Mouse (Mus musculus) embryonic facial prominence, embryonic 15.5 days (tissue): ENCODE data around the gene Fam49a. TPM values are rescaled to one million over a fixed set of nuclear protein-coding genes. Genes with fewer than 3 reads are reported as not detected.

ENCODE experiments used
- ATAC-seq: fragments of 200-750 bp; cut with Nextera tagmentation; 2 replicates; pipeline ENCODE4 v1.8.0; 2017; ENCODE audit warnings: low read depth, moderate TSS enrichment; ENCODE audit not compliant: insufficient number of reproducible peaks, low FRiP score, low TSS enrichment
- H3K27ac ChIP-seq: fragments of 300-500 bp; sonication (generic); replicated peaks from 2 replicates; pipeline ENCODE4 v1.5.1; 2015; ENCODE audit warnings: mild to moderate bottlenecking, inconsistent platforms
- H3K27me3 ChIP-seq: fragments of 300-500 bp; sonication (generic); 2 replicates; pipeline ENCODE4 v1.6.1; 2015; ENCODE audit warnings: inconsistent platforms
- H3K36me3 ChIP-seq: fragments of 300-500 bp; sonication (generic); 2 replicates; pipeline ENCODE4 v1.6.1; 2015; ENCODE audit warnings: mild to moderate bottlenecking, inconsistent platforms
- H3K4me1 ChIP-seq: fragments of 300-500 bp; sonication (generic); 2 replicates; pipeline ENCODE4 v1.6.1; 2015; ENCODE audit warnings: inconsistent platforms
- H3K4me2 ChIP-seq: fragments of 300-500 bp; sonication (generic); replicated peaks from 2 replicates; pipeline ENCODE4 v1.6.1; 2015; ENCODE audit warnings: mild to moderate bottlenecking, inconsistent platforms
- H3K4me3 ChIP-seq: fragments of 300-500 bp; sonication (generic); replicated peaks from 2 replicates; pipeline ENCODE4 v1.5.1; 2015; ENCODE audit warnings: mild to moderate bottlenecking, inconsistent platforms
- H3K9ac ChIP-seq: fragments of 300-500 bp; sonication (generic); 2 replicates; pipeline ENCODE4 v1.6.1; 2015; ENCODE audit warnings: inconsistent platforms
- H3K9me3 ChIP-seq: fragments of 300-500 bp; sonication (generic); replicated peaks from 2 replicates; pipeline ENCODE4 v1.6.1; 2016; ENCODE audit warnings: inconsistent platforms
- WGBS: fragments of 180-500 bp; shearing (Covaris S2); methylation state at CpG from one replicate; pipeline ENCODE4 v1.1.7; 2015; 5-methylcytosine and 5-hydroxymethylcytosine counted together
- polyA plus RNA-seq: library from polyadenylated mRNA; unstranded; fragments of >200 nt; fragmentation: Nextera tagmentation; extraction: Ambion mirVana; gene quantifications from 2 replicates; pipeline ENCODE4 v1.2.1, GENCODE M21; 2015

The Fam49a gene
- polyA plus RNA-seq, 1 experiment from 2014 or later = 12.0 TPM

- H3K36me3 ChIP-seq = no peaks in the 10 kb centered on the region
- no peak for ATAC-seq
- WGBS = 2% methylated on average over 2 of the region's 2 CpGs
- no peak overlapping the region for H3K4me3 ChIP-seq
- peak overlapping the region; percentile 74; the same call in 1 of the 2 replicates for H3K4me2 ChIP-seq
- no peak overlapping the region for H3K27ac ChIP-seq
- peaks cover 5% of the 10 kb centered on the region; the same call in 1 of the 2 replicates for H3K4me1 ChIP-seq
- no peak overlapping the region for H3K9ac ChIP-seq
- no peaks in the 10 kb centered on the region for H3K27me3 ChIP-seq
- H3K9me3 ChIP-seq = no peaks in the 10 kb centered on the region
These were observed 158.5 kb downstream of the Fam49a start for GRCm38 (mm10) chr12:12420423-12420822.

- H3K27me3 ChIP-seq = no peaks in the 10 kb centered on the region
- no peaks in the 10 kb centered on the region for H3K9me3 ChIP-seq
- ATAC-seq = peak; percentile 89
- peak overlapping the region; percentile 46 for H3K4me3 ChIP-seq
- peak overlapping the region; percentile 33; the same call in 1 of the 2 replicates for H3K9ac ChIP-seq
- WGBS = 11% methylated on average over 25 of the region's 25 CpGs
- H3K36me3 ChIP-seq = no peaks in the 10 kb centered on the region
- no peak overlapping the region for H3K27ac ChIP-seq
- H3K4me1 ChIP-seq = peaks cover 5% of the 10 kb centered on the region; the same call in 1 of the 2 replicates
- H3K4me2 ChIP-seq = peak overlapping the region; percentile 74
These were observed 159.1 kb downstream of the Fam49a start for GRCm38 (mm10) chr12:12420841-12421579.

GRCm38 (mm10) chr12:12421580-12421878 lies 159.6 kb downstream of the Fam49a start:
- WGBS = 84% methylated on average over 8 of the region's 8 CpGs
- no peaks in the 10 kb centered on the region for H3K27me3 ChIP-seq
- no peaks in the 10 kb centered on the region for H3K9me3 ChIP-seq
- no peaks in the 10 kb centered on the region for H3K36me3 ChIP-seq
- peaks cover 5% of the 10 kb centered on the region; the same call in 1 of the 2 replicates for H3K4me1 ChIP-seq
- no peak overlapping the region for H3K4me2 ChIP-seq
- no peak for ATAC-seq
- no peak overlapping the region for H3K27ac ChIP-seq
- H3K9ac ChIP-seq = no peak overlapping the region
- H3K4me3 ChIP-seq = peak overlapping the region; percentile 46; the same call in 1 of the 2 replicates

- Histone ChIP-seq H3K27me3 (no peaks in the 10 kb centered on the region), H3K4me1 (peaks cover 5% of the 10 kb centered on the region; the same call in 1 of the 2 replicates), H3K4me2 (no peak overlapping the region), H3K9me3 (no peaks in the 10 kb centered on the region), H3K4me3 (no peak overlapping the region), H3K9ac (no peak overlapping the region), H3K36me3 (no peaks in the 10 kb centered on the region), H3K27ac (no peak overlapping the region)
- 60% methylated on average over 5 of the region's 5 CpGs for WGBS
- no peak for ATAC-seq
These were observed 163.2 kb downstream of the Fam49a start for GRCm38 (mm10) chr12:12425188-12425587.

GRCm38 (mm10) chr12:12427285-12427684 lies 165.3 kb downstream of the Fam49a start:
- 78% methylated on average over 1 of the region's 1 CpGs for WGBS
- no peak for ATAC-seq

GRCm38 (mm10) chr12:12428886-12429285 lies 166.9 kb downstream of the Fam49a start:
- H3K27ac ChIP-seq = no peak overlapping the region
- no peak overlapping the region for H3K4me2 ChIP-seq
- WGBS = 80% methylated on average over 7 of the region's 7 CpGs
- H3K9ac ChIP-seq = no peak overlapping the region
- H3K27me3 ChIP-seq = no peaks in the 10 kb centered on the region
- H3K4me1 ChIP-seq = no peaks in the 10 kb centered on the region
- no peak overlapping the region for H3K4me3 ChIP-seq
- no peaks in the 10 kb centered on the region for H3K9me3 ChIP-seq
- H3K36me3 ChIP-seq = no peaks in the 10 kb centered on the region
- no peak for ATAC-seq

More at GRCm38 (mm10) chr12:12427285-12427684, 165.3 kb downstream of the Fam49a start:
- no peak overlapping the region for H3K4me2 ChIP-seq
- no peaks in the 10 kb centered on the region for H3K4me1 ChIP-seq
- H3K27ac ChIP-seq = no peak overlapping the region
- no peaks in the 10 kb centered on the region for H3K36me3 ChIP-seq
- H3K9me3 ChIP-seq = no peaks in the 10 kb centered on the region
- H3K27me3 ChIP-seq = no peaks in the 10 kb centered on the region
- no peak overlapping the region for H3K9ac ChIP-seq
- no peak overlapping the region for H3K4me3 ChIP-seq
